Mouse (Mus musculus) thymus, adult 2 months (tissue): ENCODE results near the gene Cops3. TPM values are rescaled to one million over a fixed set of nuclear protein-coding genes. Genes with fewer than 3 reads are reported as not detected.
"Not testable (repeated sequence)": the region's sequence is repeated elsewhere in the genome, so short reads cannot be mapped to it uniquely, and the experiment has no call there.

Experiments used
- DNase-seq: peaks from one replicate; pipeline ENCODE4 v3.0.0; 2021
- H3K27ac ChIP-seq: fragments of 200-500 bp; 2 replicates; pipeline ENCODE4 v1.5.1; 2012; ENCODE audit warnings: low read length, control low read depth; ENCODE audit not compliant: control insufficient read depth, insufficient read depth
- H3K27me3 ChIP-seq: fragments of 200-500 bp; 2 replicates; pipeline ENCODE4 v1.6.1; 2012; ENCODE audit warnings: mild to moderate bottlenecking, low read length, moderate library complexity, mixed read lengths; ENCODE audit not compliant: control insufficient read depth, insufficient read depth
- H3K36me3 ChIP-seq: fragments of 200-500 bp; 2 replicates; pipeline ENCODE4 v1.6.1; 2012; ENCODE audit warnings: mild to moderate bottlenecking, low read length, moderate library complexity; ENCODE audit not compliant: control insufficient read depth, insufficient read depth
- H3K4me1 ChIP-seq: fragments of 200-500 bp; replicated peaks from 2 replicates; pipeline ENCODE4 v1.6.1; 2012; ENCODE audit warnings: low read length; ENCODE audit not compliant: control insufficient read depth, insufficient read depth
- H3K4me3 ChIP-seq: fragments of 200-500 bp; 2 replicates; pipeline ENCODE4 v1.5.1; 2012; ENCODE audit warnings: mild to moderate bottlenecking, low read length, control low read depth, moderate library complexity; ENCODE audit not compliant: control insufficient read depth, insufficient read depth
- CTCF ChIP-seq: fragments of 200-500 bp; IDR thresholded peaks from 2 replicates; pipeline ENCODE4 v1.5.1; 2012; ENCODE audit warnings: mild to moderate bottlenecking, control low read depth, low read length, moderate library complexity, borderline replicate concordance; ENCODE audit not compliant: control insufficient read depth, poor library complexity, insufficient read depth; ENCODE audit errors: extremely low read depth
- POLR2A ChIP-seq: fragments of 200-500 bp; IDR thresholded peaks from 2 replicates; pipeline ENCODE4 v1.6.1; 2012; ENCODE audit warnings: mild to moderate bottlenecking, low read length, control low read depth, moderate library complexity; ENCODE audit not compliant: control insufficient read depth, poor library complexity, insufficient read depth; ENCODE audit errors: extremely low read depth
- WGBS: fragments of 180-500 bp; shearing (Covaris S2); methylation state at CpG from one replicate; pipeline ENCODE4 v1.1.7; 2018; 5-methylcytosine and 5-hydroxymethylcytosine counted together
- polyA plus RNA-seq: library from polyadenylated mRNA; depleted of rRNA; stranded (reverse); fragments of >200 nt; gene quantifications from 2 replicates; pipeline ENCODE4 v1.2.3, GENCODE M21; 2012

Cops3 gene
- polyA plus RNA-seq, 1 experiment, result 31.0 TPM

DNA sequence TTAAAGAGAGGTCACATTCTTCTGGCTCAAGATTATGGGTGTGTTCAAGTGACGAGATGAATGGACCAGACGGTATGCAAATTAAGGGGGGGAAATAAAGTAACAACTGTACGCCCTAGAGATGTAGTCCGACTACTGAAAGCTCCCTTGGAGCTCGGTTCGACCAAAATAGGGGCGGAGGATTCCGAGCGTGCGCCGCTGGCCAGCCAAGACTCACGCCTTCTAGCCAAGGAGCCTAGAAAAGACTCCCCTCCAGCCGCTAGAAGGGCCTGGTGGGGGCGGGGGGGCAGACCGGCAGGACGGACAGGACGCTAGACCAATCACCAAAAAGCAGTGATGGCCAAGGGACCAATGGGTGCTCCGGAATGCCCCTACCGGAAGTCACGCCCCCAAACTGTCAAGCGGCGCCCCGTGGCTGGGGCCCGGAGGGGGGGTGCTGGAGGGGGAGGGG lies 605 bp downstream of the Cops3 start, which contains the start of gene Nt5m:
TSS of gene Nt5m (plus strand) at position 440 of the 451 bp plus-strand sequence.
- no peaks in the 10 kb centered on the region for H3K4me1 ChIP-seq
- H3K4me3 ChIP-seq, result peak within 1 kb of the TSS; percentile 88
- H3K36me3 ChIP-seq, result peaks cover 3% of the 10 kb centered on the region; the same call in 1 of the 2 replicates
- H3K27ac ChIP-seq, result peak within 1 kb of the TSS; percentile 88
- no peaks in the 10 kb centered on the region for H3K27me3 ChIP-seq
- WGBS, result 0% methylated on average over 24 of the region's 24 CpGs
- peak; percentile 93 for DNase-seq
- 0 out of 2 replicates have a peak, but pooled peaks have one; percentile 25 for TF ChIP-seq CTCF
- TF ChIP-seq POLR2A, result no peak

DNA sequence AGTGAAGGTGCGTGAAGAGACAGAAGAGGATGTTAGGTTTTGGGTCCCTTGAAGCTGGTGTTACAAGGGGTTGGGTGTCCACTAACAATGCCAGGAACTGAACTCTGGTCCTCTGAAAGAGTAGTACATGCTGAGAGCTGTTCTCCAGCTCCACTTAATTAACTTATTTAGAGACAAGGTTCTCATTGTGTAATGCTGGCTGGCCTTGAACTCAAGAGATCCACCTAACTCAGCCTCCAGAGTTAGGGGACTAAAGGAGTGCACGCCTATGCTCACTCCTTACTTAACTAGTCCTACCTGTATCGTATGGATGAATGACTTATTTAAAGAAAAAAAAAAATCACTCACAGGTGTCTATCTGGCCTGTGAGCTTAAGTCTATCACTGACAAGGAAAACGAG lies 1.2 kb downstream of the Cops3 start:
- Histone ChIP-seq H3K36me3 (peaks cover 7% of the 10 kb centered on the region), H3K4me1 (no peaks in the 10 kb centered on the region), H3K4me3 (no peak overlapping the region), H3K27ac (no peak overlapping the region), H3K27me3 (no peaks in the 10 kb centered on the region)
- TF ChIP-seq POLR2A, result no peak
- DNase-seq, result no peak
- WGBS, result 55% methylated on average over 4 of the region's 4 CpGs

DNA sequence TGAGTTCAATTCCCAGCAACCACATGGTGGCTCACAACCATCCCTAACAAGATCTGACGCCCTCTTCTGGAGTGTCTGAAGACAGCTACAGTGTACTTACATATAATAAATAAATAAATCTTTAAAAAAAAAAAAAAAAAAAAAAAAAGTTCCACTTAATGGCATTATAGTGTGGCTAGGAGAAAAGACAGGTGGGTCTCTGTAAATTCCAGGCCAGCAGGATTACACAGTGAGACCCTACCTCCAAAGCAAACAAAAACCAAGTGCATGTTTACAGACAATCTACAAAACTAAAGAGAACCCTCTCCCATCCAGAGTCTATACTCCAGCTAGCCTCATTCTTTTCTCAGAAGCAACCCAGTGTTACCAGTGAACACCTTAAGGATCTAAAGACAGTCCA lies 1.8 kb downstream of the Cops3 start:
- peaks cover 13% of the 10 kb centered on the region for H3K36me3 ChIP-seq
- not testable (repeated sequence) for H3K27me3 ChIP-seq, DNase-seq, H3K4me3 ChIP-seq, H3K4me1 ChIP-seq, H3K27ac ChIP-seq
- WGBS, result no CpG with 5 or more reads among the region's 1 CpGs

DNA sequence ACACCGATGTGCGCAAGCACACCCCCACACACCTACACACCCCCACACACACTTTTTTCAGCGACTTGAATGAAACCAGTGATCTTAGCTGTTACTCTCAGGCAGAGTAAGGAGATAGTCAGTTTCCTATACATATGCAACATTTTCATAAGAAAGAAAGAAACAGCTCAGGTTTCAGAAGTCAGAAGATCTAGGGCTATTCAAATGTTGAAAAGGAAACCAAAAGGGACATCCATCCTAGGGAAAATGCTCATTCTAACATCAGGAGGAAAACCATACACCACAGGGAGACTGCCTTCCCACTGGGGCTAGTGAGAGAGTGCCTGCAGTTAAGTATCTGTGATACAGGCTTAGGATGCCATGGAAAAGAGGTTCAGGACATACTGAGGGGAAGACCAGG lies 18.0 kb downstream of the Cops3 start:
- WGBS, result 94% methylated on average over 3 of the region's 3 CpGs
- Histone ChIP-seq H3K27me3 (no peaks in the 10 kb centered on the region), H3K27ac (no peak overlapping the region), H3K4me3 (no peak overlapping the region), H3K4me1 (no peaks in the 10 kb centered on the region), H3K36me3 (peaks cover 96% of the 10 kb centered on the region)
- no peak for DNase-seq
- no peak for TF ChIP-seq CTCF
- no peak for TF ChIP-seq POLR2A

GRCm38 (mm10) chr11:59817916-59818315 lies 21.7 kb downstream of the Cops3 start:
- no peaks in the 10 kb centered on the region for H3K4me1 ChIP-seq
- H3K4me3 ChIP-seq, result no peak overlapping the region
- 94% methylated on average over 3 of the region's 3 CpGs for WGBS
- H3K36me3 ChIP-seq, result peaks cover 62% of the 10 kb centered on the region
- TF ChIP-seq POLR2A, result no peak
- no peaks in the 10 kb centered on the region for H3K27me3 ChIP-seq
- no peak overlapping the region for H3K27ac ChIP-seq
- no peak for DNase-seq

GRCm38 (mm10) chr11:59815482-59816065 lies 24.1 kb downstream of the Cops3 start:
- peaks cover 39% of the 10 kb centered on the region for H3K36me3 ChIP-seq
- H3K27me3 ChIP-seq, result no peaks in the 10 kb centered on the region
- no peaks in the 10 kb centered on the region; the same call in 1 of the 2 replicates for H3K4me1 ChIP-seq
- no peak for TF ChIP-seq CTCF
- no peak for TF ChIP-seq POLR2A
- H3K27ac ChIP-seq, result no peak overlapping the region
- no peak overlapping the region for H3K4me3 ChIP-seq
- DNase-seq, result no peak
- 86% methylated on average over 6 of the region's 6 CpGs for WGBS

DNA sequence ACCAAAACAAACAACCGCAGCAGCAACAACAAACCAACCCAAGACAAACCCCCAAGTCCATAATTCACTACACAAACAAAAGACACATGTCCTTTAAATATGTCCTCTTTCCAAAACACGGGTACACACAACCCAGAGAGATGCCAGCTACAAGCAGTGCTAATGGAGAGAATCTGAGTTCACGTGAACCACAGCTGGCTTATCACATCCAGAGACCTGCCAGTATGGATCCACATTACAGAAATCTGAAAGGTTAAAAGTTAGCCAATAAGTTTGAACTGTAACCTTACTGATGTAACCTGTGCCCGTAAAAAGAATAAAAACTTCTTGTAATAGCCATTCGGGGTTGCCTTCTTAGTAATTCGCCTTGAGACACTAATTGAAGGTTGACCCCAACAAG lies 24.7 kb downstream of the Cops3 start:
- TF ChIP-seq CTCF (no peak), POLR2A (no peak)
- WGBS, result 97% methylated on average over 6 of the region's 6 CpGs
- no peak for DNase-seq
- Histone ChIP-seq H3K27ac (no peak overlapping the region), H3K36me3 (peaks cover 32% of the 10 kb centered on the region), H3K27me3 (no peaks in the 10 kb centered on the region), H3K4me3 (no peak overlapping the region), H3K4me1 (no peaks in the 10 kb centered on the region; the same call in 1 of the 2 replicates)
